Mouse (Mus musculus) limb, embryonic 13.5 days (tissue): Measurements from ENCODE around the gene Taar7f. TPM values are rescaled to one million over a fixed set of nuclear protein-coding genes. Genes with fewer than 3 reads are reported as not detected.
"Not testable (repeated sequence)": the region's sequence is repeated elsewhere in the genome, so short reads cannot be mapped to it uniquely, and the experiment has no call there.

Source experiments
- ATAC-seq: fragments of 200-750 bp; cut with Nextera tagmentation; 2 replicates; pipeline ENCODE4 v1.8.0; 2017; ENCODE audit warnings: low read depth, moderate number of reproducible peaks, moderate TSS enrichment; ENCODE audit not compliant: low FRiP score
- H3K27ac ChIP-seq: fragments of 300-500 bp; sonication (generic); 2 replicates; pipeline ENCODE4 v1.5.1; 2015; ENCODE audit warnings: inconsistent platforms, mild to moderate bottlenecking, moderate library complexity
- H3K27me3 ChIP-seq: fragments of 300-500 bp; sonication (generic); 2 replicates; pipeline ENCODE4 v1.6.1; 2015; ENCODE audit warnings: mild to moderate bottlenecking, inconsistent platforms
- H3K36me3 ChIP-seq: fragments of 300-500 bp; sonication (generic); 2 replicates; pipeline ENCODE4 v1.6.1; 2015; ENCODE audit warnings: inconsistent platforms, mild to moderate bottlenecking, moderate library complexity
- H3K4me1 ChIP-seq: fragments of 300-500 bp; sonication (generic); 2 replicates; pipeline ENCODE4 v1.6.1; 2015; ENCODE audit warnings: inconsistent platforms
- H3K4me2 ChIP-seq: fragments of 300-500 bp; sonication (generic); replicated peaks from 2 replicates; pipeline ENCODE4 v1.6.1; 2015; ENCODE audit warnings: inconsistent platforms, mild to moderate bottlenecking, moderate library complexity
- H3K4me3 ChIP-seq: fragments of 300-500 bp; sonication (generic); 2 replicates; pipeline ENCODE4 v1.5.1; 2015; ENCODE audit warnings: moderate library complexity, mild to moderate bottlenecking, inconsistent platforms
- H3K9ac ChIP-seq: fragments of 300-500 bp; sonication (generic); 2 replicates; pipeline ENCODE4 v1.6.1; 2015; ENCODE audit warnings: mild to moderate bottlenecking, inconsistent platforms
- H3K9me3 ChIP-seq: fragments of 300-500 bp; sonication (generic); 2 replicates; pipeline ENCODE4 v1.6.1; 2016; ENCODE audit warnings: inconsistent platforms
- WGBS: fragments of 180-500 bp; shearing (Covaris S2); methylation state at CpG from one replicate; pipeline ENCODE4 v1.1.7; 2015; 5-methylcytosine and 5-hydroxymethylcytosine counted together
- polyA plus RNA-seq: library from polyadenylated mRNA; unstranded; fragments of >200 nt; fragmentation: Nextera tagmentation; extraction: Ambion mirVana; gene quantifications from 2 replicates; pipeline ENCODE4 v1.2.1, GENCODE M21; 2015

Gene Taar7f
- not detected in 2 replicates for polyA plus RNA-seq

DNA sequence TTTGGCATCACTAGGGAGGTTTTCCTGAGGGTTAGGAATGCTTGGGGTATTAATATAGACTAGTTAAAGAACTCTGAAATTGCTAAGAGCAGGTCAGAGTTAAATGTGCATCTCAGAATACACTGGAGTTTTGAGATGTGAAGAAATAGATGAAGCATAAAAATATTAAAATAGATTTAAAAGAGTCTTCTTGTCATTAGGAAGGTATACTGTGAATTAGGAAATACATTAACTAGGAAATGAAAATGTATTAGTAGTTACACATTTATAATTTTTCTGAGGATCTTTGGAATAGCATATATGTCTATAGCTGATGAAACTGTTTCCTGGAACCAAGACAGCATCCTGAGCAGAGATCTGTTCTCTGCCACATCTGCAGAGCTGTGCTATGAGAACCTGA, at the start of gene Taar7f:
Gene Taar7f (plus strand): TSS at position 301 of the 400 bp plus-strand sequence.
- H3K4me3 ChIP-seq, result no peak within 1 kb of the TSS
- H3K9me3 ChIP-seq, result no peaks in the 10 kb centered on the region

DNA sequence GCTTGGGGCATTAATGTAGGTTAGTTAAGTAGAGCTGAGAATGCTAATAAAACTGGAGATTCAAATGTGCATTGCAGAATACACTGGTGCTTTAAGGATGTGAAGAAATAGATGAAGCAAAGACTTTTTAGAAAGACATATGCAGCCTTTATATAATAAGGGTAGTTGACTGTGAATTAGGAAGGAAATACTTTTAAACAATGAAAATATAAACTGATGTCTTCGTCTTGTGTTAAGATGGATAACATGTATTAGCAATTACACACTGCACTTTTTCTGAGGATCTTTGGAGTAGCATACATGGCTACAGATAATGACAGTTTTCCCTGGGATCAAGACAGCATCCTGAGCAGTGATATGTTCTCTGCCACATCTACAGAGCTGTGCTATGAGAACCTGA, 49.7 kb upstream of the Taar7f start, which contains the start of gene Taar7b:
Gene Taar7b (plus strand): TSS at position 301 of the 400 bp plus-strand sequence.
- Histone ChIP-seq H3K36me3 (no peaks in the 10 kb centered on the region), H3K27me3 (no peaks in the 10 kb centered on the region), H3K4me3 (no peak within 1 kb of the TSS), H3K9ac (no peak within 1 kb of the TSS), H3K4me1 (no peaks in the 10 kb centered on the region), H3K4me2 (no peak within 1 kb of the TSS), H3K9me3 (no peaks in the 10 kb centered on the region), H3K27ac (no peak within 1 kb of the TSS)
- ATAC-seq, result no peak
- 85% methylated on average over 1 of the region's 1 CpGs for WGBS

More for the DNA sequence above, at the start of gene Taar7f:
- no peak within 1 kb of the TSS for H3K4me2 ChIP-seq
- no peaks in the 10 kb centered on the region for H3K4me1 ChIP-seq
- no peaks in the 10 kb centered on the region for H3K36me3 ChIP-seq
- no peak within 1 kb of the TSS for H3K27ac ChIP-seq
- H3K27me3 ChIP-seq, result no peaks in the 10 kb centered on the region
- ATAC-seq, result no peak
- no peak within 1 kb of the TSS for H3K9ac ChIP-seq

DNA sequence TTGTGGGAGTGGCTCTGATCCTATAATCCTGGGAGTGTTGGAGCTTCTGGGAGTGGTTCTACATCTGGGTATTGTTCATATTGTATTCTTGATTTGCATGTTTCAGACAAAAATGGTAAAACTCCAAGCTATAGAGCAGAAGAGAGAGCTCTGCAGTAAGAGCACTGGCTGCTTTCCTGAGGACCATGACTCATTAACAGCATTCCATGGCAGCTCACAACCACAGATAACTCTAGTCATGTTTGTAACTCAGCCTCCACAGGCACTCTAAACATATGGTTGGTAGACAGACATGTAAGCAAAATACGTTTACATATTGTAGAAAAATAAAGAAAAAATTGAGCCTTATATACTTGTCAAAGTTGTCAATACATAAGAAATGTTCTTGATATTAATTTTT, 42.9 kb upstream of the Taar7f start:
- WGBS, result 81% methylated on average over 1 of the region's 1 CpGs
- no peaks in the 10 kb centered on the region for H3K4me1 ChIP-seq
- no peak overlapping the region for H3K9ac ChIP-seq
- no peak overlapping the region for H3K4me3 ChIP-seq
- no peaks in the 10 kb centered on the region for H3K27me3 ChIP-seq
- no peak for ATAC-seq
- no peak overlapping the region for H3K27ac ChIP-seq
- H3K36me3 ChIP-seq, result no peaks in the 10 kb centered on the region
- H3K4me2 ChIP-seq, result no peak overlapping the region
- H3K9me3 ChIP-seq, result no peaks in the 10 kb centered on the region

DNA sequence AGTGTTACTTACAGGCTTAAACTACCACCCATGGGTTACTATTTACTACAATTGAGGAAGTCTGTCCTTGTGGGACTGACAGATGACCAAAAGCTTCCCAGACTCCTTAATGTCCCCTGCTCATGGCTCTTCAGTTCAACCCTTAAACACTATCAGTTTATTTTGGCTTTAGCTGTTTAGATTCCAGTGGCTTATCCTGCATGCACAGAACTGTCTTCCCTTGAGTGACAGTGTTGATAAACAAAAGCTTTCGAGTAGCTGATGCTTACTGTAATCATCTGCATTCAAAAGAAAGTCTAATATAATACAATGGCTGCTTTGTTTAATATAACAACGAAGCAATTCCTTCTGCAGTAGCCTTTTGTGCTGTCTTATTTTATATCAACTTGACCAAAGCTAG, 42.3 kb upstream of the Taar7f start:
- H3K4me1 ChIP-seq, result no peaks in the 10 kb centered on the region
- 67% methylated on average over 2 of the region's 2 CpGs for WGBS
- no peak overlapping the region for H3K4me2 ChIP-seq
- no peak overlapping the region for H3K4me3 ChIP-seq
- H3K27ac ChIP-seq, result no peak overlapping the region
- H3K9ac ChIP-seq, result no peak overlapping the region
- H3K9me3 ChIP-seq, result no peaks in the 10 kb centered on the region
- no peak for ATAC-seq
- no peaks in the 10 kb centered on the region for H3K27me3 ChIP-seq
- H3K36me3 ChIP-seq, result no peaks in the 10 kb centered on the region

DNA sequence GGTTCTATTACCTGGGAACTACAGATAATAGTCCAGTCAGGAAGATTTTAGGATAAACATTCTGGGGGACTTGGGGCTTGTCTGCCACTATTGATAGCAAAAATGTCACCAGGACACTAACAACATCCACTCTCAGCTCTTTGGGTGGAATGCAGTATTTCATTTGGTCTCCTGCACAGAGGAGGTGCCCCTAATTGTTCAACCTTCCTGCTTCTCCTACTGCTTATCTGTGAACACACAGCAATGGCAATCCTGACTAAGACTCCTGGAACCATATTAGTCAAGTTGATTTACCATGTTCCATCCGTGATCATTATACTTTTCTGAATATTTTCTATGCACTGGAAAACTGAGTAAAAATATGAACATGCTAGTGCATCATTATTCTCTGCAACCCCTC, 41.2 kb upstream of the Taar7f start:
- ATAC-seq, result no peak
- no peak overlapping the region for H3K4me2 ChIP-seq
- H3K4me3 ChIP-seq, result no peak overlapping the region

DNA sequence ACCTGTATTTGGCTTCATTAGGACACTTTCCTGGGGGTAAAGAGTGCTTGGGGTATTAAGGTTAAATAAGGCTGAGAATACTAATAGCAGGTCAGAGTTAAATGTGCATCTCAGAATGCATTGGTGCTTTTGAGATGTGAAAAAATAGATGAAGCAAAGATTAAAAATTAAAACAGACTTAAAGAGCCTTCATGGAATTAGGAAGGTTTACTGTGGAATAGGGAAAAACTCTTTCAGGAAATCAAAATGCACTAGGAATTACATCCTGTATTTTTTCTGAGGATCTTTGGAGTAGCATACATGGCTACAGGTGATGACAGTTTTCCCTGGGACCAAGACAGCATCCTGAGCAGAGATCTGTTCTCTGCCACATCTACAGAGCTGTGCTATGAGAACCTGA, 22.4 kb upstream of the Taar7f start, which contains the start of gene Taar7d:
Gene Taar7d (plus strand): TSS at position 301 of the 400 bp plus-strand sequence.
- Histone ChIP-seq H3K27ac (no peak within 1 kb of the TSS), H3K4me1 (no peaks in the 10 kb centered on the region), H3K27me3 (no peaks in the 10 kb centered on the region), H3K9me3 (no peaks in the 10 kb centered on the region), H3K4me2 (no peak within 1 kb of the TSS), H3K36me3 (no peaks in the 10 kb centered on the region), H3K4me3 (no peak within 1 kb of the TSS), H3K9ac (no peak within 1 kb of the TSS)
- no peak for ATAC-seq

More for the DNA sequence above, 41.2 kb upstream of the Taar7f start:
- H3K36me3 ChIP-seq, result no peaks in the 10 kb centered on the region
- 89% methylated on average over 1 of the region's 1 CpGs for WGBS
- H3K9ac ChIP-seq, result no peak overlapping the region
- H3K9me3 ChIP-seq, result no peaks in the 10 kb centered on the region
- no peaks in the 10 kb centered on the region for H3K4me1 ChIP-seq
- no peak overlapping the region for H3K27ac ChIP-seq
- no peaks in the 10 kb centered on the region for H3K27me3 ChIP-seq

DNA sequence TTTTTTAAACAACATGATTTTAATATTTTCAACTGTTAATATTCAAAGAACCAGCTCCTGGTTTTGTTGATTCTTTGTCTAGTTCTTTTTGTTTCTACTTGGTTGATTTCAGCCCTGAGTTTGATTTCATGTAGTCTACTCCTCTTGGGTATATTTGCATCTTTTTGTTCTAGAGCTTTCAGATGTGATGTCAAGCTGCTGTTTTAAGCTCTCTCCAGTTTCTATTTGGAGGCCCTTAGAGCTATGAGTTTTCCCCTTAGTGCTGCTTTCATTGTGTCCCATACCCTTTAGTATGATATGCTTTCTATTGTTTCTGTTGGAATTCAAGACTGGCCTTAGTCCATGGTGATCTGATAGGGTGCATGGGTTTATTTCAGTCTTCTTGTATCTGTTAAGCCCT, 18.0 kb upstream of the Taar7f start:
- no peak for ATAC-seq
- Histone ChIP-seq H3K27me3 (no peaks in the 10 kb centered on the region), H3K4me2 (no peak overlapping the region), H3K9me3 (no peaks in the 10 kb centered on the region), H3K27ac (no peak overlapping the region), H3K4me3 (no peak overlapping the region), H3K4me1 (no peaks in the 10 kb centered on the region), H3K9ac (no peak overlapping the region), H3K36me3 (no peaks in the 10 kb centered on the region)

DNA sequence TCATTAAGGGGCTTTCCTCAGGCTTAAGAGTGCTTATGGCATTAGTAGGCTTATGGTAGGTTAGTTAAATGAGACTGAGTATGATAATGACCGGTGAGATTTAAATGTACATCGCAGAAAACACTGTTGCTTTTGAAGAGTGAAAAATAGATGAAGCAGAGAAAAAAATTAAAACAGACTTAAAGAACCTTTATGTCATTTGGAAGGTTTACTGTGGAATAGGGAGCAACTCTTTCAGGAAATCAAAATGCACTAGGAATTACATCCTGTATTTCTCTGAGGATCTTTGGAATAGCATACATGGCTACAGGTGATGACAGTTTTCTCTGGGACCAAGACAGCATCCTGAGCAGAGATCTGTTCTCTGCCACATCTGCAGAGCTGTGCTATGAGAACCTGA, 12.0 kb upstream of the Taar7f start, which contains the start of gene Taar7e:
Gene Taar7e (plus strand): TSS at position 301 of the 400 bp plus-strand sequence.
- H3K9me3 ChIP-seq, result no peaks in the 10 kb centered on the region
- no peak within 1 kb of the TSS for H3K4me3 ChIP-seq
- no peak within 1 kb of the TSS for H3K4me2 ChIP-seq
- H3K4me1 ChIP-seq, result no peaks in the 10 kb centered on the region
- no peaks in the 10 kb centered on the region for H3K27me3 ChIP-seq
- WGBS, result 94% methylated on average over 2 of the region's 2 CpGs
- H3K9ac ChIP-seq, result no peak within 1 kb of the TSS
- no peak for ATAC-seq
- H3K36me3 ChIP-seq, result no peaks in the 10 kb centered on the region
- H3K27ac ChIP-seq, result no peak within 1 kb of the TSS

DNA sequence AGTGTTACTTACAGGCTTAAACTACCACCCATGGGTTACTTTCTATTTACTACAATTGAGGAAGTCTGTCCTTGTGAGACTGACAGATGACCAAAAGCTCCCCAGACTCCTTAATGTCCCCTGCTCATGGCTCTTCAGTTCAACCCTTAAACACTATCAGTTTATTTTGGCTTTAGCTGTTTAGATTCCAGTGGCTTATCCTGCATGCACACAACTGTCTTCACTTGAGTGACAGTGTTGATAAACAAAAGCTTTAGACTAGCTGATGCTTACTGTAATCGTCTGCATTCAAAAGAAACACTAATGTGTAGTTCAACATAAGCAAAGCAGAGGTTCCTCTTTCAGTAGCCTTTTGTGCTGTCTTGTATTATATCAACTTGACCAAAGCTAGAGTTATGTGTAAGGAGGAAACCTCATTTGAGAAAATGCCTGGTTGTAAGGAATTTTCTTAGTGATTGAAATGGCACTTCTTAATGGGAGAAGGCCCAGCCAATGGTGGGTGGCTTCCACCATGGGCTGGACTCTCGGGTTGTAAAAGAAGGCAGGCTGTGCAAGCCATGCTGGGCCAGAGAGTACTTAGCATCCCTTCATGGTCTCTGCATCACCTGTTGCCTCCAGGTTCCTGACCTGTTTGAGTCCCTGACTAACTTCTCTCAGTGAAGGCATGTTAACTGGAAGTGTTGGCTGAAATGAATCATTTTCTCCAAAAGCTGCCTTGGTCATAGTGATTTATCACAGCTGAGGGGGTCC, 9.0 kb upstream of the Taar7f start:
- Histone ChIP-seq H3K4me2 (no peak overlapping the region), H3K4me3 (no peak overlapping the region), H3K4me1 (no peaks in the 10 kb centered on the region), H3K9me3 (no peaks in the 10 kb centered on the region), H3K36me3 (no peaks in the 10 kb centered on the region), H3K27me3 (no peaks in the 10 kb centered on the region), H3K27ac (no peak overlapping the region), H3K9ac (no peak overlapping the region)
- no peak for ATAC-seq
- 68% methylated on average over 2 of the region's 2 CpGs for WGBS

DNA sequence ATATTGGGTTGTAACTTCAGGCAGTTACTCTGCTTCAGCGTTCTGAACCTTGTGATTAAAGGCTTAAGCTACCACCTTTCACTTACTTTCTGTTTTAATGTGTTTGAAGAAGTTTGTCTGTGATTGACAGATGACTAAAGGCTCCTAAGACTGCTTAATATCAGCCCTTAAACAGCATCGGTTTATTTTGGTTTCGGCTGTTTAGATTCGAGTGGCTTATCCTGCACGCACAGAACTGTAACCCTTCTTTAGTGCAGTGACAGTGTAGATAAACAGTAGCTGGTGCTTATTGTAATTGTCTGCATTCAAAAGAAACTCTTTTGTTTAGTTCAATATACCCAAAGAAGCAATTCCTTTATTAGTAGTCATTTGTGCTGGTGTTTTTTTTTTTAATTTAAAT, 2.7 kb downstream of the Taar7f start:
- ATAC-seq, result no peak
- Histone ChIP-seq H3K4me1 (no peaks in the 10 kb centered on the region), H3K36me3 (no peaks in the 10 kb centered on the region), H3K4me2 (no peak overlapping the region), H3K27ac (no peak overlapping the region), H3K9ac (no peak overlapping the region), H3K4me3 (no peak overlapping the region), H3K9me3 (no peaks in the 10 kb centered on the region), H3K27me3 (no peaks in the 10 kb centered on the region)
- WGBS, result 68% methylated on average over 5 of the region's 5 CpGs

DNA sequence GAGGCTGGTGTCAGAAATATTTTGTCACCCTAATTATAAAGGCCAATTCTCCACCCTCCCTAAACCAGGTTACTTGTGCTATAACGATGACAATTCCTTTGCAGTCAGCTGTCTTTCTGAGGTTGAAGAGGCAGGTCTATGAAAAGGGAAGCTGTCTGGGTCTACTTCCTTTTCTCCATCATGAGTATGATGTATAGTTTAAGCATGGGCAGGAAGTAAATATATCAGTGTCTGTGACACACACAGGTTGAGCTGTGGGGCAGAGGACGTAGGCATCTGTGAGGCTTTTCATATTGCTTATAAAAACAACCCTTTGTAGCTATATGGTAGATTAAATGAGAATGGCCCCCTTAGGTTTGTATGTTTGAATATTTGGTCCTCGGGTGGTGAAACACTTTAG, 9.7 kb downstream of the Taar7f start:
- Histone ChIP-seq H3K4me3 (no peak overlapping the region), H3K36me3 (no peaks in the 10 kb centered on the region), H3K27ac (no peak overlapping the region), H3K27me3 (no peaks in the 10 kb centered on the region), H3K4me1 (no peaks in the 10 kb centered on the region), H3K9me3 (peaks cover 3% of the 10 kb centered on the region; the same call in 1 of the 2 replicates), H3K4me2 (no peak overlapping the region), H3K9ac (no peak overlapping the region)
- ATAC-seq, result no peak
- 83% methylated on average over 3 of the region's 3 CpGs for WGBS

DNA sequence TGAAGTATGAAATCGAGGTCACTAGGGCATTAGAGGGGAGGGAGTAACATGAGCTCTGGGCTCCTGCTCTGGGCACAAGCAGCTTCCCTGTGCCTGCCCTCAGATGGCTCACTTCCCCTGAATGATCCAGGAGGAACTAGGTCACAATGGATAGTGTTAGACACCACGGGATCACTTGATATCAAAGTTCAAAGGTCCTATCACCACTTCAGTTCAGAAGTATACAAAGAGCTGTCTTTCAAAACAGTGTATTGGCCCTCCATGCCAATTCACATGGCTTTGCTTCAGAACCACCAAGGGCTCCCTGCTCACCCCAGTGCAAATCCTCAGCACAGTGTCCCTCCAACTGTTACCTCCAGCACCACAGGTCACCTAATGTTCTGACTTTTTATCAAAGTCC, 25.4 kb downstream of the Taar7f start:
- not testable (repeated sequence) for H3K9ac ChIP-seq, H3K36me3 ChIP-seq, H3K4me3 ChIP-seq, H3K27ac ChIP-seq, H3K4me1 ChIP-seq, H3K27me3 ChIP-seq, ATAC-seq, H3K4me2 ChIP-seq, H3K9me3 ChIP-seq
- 50% methylated on average over 2 of the region's 2 CpGs for WGBS

DNA sequence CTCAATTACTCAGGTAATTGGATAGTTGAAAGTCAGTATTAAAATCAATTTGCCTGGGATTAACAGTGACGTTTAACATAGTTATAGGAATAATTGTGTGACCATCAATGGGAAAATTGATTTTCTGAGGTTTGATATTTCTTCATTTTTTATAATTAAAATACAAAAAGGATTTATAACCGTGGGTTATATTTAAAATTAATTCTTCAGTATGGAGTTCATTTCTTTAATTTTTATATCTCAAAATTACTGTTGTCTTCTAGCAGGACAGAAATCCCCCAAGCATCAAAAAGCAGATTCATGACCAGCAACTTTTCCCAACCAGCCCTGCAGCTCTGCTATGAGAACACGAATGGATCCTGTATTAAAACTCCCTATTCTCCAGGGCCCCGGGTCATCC, 26.9 kb downstream of the Taar7f start, which contains the start of gene Taar8a:
Gene Taar8a (plus strand): TSS at position 301 of the 400 bp plus-strand sequence.
- not testable (repeated sequence) for H3K4me3 ChIP-seq, H3K4me1 ChIP-seq, ATAC-seq, H3K9me3 ChIP-seq, H3K27ac ChIP-seq, H3K9ac ChIP-seq, H3K27me3 ChIP-seq, H3K36me3 ChIP-seq, H3K4me2 ChIP-seq
- 79% methylated on average over 2 of the region's 4 CpGs for WGBS
